Comparison of ENCODE assay signal across 18 mouse cellular contexts in genomic region chr12:98453161-98453560, GRCm38 (mm10).
DNase-seq lines count a peak whose midpoint lies in the region; TF ChIP-seq lines count a peak whose summit lies in the region.
"Had no signal": no experiment of that assay in that cellular context is flagged by ENCODE, and none has a peak within 500 bp of the region (broad histone marks: within the 10 kb centered on the region; RNA-seq: fewer than 3 reads in every experiment).

No protein-coding gene starts in this region.

- H3K4me3 ChIP-seq in layer of hippocampus, adult 2 months, result no peak overlapping the region
- H3K4me3 ChIP-seq: embryonic facial prominence, embryonic 13.5 days; heart, embryonic 12.5 days; hindbrain, embryonic 15.5 days; kidney, embryonic 15.5 days; myocyte had no signal

- no peak for DNase-seq in layer of hippocampus, adult 2 months (ENCODE audit: low spot score in 2 of 2)
- no peak for DNase-seq in layer of hippocampus, adult 9-11 months
- DNase-seq in brain, adult 2 months (ENCODE audit: low read depth, low spot score), result peak; percentile 96
- peak; percentile 97 for DNase-seq in cerebellum, adult 9-11 months
- peak; percentile 10 for DNase-seq in thymus, postnatal 25 days
- no peak for DNase-seq in lung, postnatal 25 days (ENCODE audit: low spot score)
- no peak for DNase-seq in retina, postnatal 1 day
- DNase-seq in heart, postnatal 14 days, result no peak
- DNase-seq: adrenal gland, adult 2 months; heart, postnatal 36 days; lung, embryonic 14.5 days; spleen, adult 18-20 months had no signal

- intact Hi-C loops in heart, postnatal 14 days (cut with DNase I), result no loop called here

- H3K27ac ChIP-seq in layer of hippocampus, adult 2 months, result no peak overlapping the region
- H3K27ac ChIP-seq: embryonic facial prominence, embryonic 13.5 days; hindbrain, embryonic 15.5 days; kidney, embryonic 15.5 days; macrophage had no signal

- peak; percentile 56 for TF ChIP-seq CTCF in layer of hippocampus, adult 2 months (conservative IDR thresholded peaks at IDR 0.05)

Comparison
In these comparisons a context has a peak if more than half of its experiments do, and no peak if none do; other contexts are left out.
1. DNase-seq: peak in brain, adult 2 months (single experiment), cerebellum, adult 9-11 months (single experiment) and thymus, postnatal 25 days (single experiment); none in layer of hippocampus, adult 2 months (0 of 2), layer of hippocampus, adult 9-11 months (single experiment), lung, postnatal 25 days (single experiment), retina, postnatal 1 day (single experiment) and heart, postnatal 14 days (0 of 2).